Mouse (Mus musculus) liver, postnatal 0 days (tissue): ENCODE data around the gene Troap.

Experiments
- CTCF ChIP-seq: sonication (generic); IDR thresholded peaks from 2 replicates; pipeline ENCODE4 v1.5.1; 2016; ENCODE audit warnings: antibody characterized with exemption, low read depth
- EP300 ChIP-seq: IDR thresholded peaks from 2 replicates; pipeline ENCODE4 v1.6.1; 2016; ENCODE audit warnings: antibody characterized with exemption, low read depth, mild to moderate bottlenecking

GRCm38 (mm10) chr15:99074019-99074599 is at the start of gene Troap:
- no peak for TF ChIP-seq CTCF
- no peak for TF ChIP-seq EP300
